Mouse (Mus musculus): ENCODE results near the gene Setd1b. TPM values are rescaled to one million over a fixed set of nuclear protein-coding genes. Genes with fewer than 3 reads are reported as not detected.
A peak's percentile ranks its signal among the peaks of the same experiment; 100 is the strongest.

Setd1b gene
- 10 to 100 TPM; 24.2 to 40.1 (median 32.6) TPM for total RNA-seq (2022)

DNA sequence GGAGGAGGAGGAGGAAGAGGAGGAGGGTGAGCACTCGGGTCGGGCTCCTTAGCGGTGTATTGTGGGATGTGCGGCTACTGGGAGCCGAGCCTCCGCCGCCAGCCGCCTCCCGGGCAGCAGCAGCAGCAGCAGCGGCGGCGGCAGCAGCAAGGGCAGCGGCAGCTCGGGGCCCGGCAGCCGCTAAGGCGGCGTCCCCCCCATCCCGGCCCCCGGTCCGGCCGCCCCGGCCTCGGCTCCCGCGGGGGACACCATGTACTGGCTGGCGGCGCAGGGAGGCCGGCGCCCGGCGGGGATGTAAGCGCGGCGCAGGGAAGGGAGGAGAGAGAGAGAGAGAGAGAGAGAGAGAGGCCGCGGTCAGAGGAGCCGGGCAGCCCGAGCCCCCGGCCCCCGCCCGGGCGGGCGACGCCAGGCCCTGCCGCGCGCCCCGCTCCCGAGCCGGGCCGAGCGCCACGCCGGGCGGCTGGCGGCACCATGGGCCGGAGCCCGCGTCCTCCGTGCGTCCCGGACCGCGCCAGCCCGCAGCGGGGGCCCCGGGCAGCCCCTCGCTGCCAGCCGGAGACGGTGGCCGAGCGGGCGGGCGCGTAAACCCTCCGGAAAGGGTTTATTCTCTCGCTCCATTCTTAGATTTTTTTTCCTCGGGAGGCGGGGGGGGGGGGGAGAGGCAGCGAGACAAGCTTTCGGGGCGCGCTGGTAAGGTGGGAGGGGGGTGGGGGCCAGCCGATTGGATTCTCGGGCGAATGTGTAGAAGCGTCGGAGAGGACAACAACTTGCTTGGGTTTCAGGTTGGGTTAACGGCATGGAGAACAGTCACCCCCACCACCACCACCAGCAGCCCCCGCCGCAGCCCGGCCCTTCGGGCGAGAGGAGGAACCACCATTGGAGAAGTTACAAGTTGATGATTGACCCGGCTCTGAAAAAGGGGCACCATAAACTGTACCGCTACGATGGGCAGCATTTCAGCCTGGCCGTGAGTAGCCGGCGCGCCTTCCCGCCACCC lies at the start of gene Setd1b:
Gene Setd1b (plus strand): TSS at position 33 of the 997 bp plus-strand sequence.
- no peak for DNase-seq

DNA sequence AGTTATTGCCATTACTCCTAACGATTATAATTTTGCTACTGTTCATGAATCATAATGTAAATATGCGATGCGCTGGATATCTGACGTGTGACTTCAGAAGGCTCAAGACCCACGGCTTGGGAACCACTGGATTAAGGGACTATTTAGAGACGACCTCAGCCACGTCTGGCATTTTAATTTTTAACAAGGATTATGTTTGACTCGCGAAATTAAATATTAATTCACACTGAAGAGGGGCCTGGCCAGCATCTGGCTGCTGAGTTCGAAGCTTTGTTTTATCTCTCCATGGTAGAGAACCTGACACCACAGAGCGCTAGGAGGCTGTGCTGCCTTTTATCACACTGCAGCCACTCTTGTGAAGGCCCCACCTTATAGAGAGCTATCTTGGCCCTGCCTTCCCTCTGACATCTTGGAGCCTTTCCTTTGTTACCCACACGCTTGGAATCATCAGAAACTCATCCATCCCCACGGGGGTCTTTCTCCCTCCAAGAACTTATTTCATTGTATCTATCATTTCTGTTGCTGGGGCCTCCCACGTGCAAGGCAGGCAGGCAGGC lies 48.8 kb upstream of the Setd1b start:
- no peak for DNase-seq

DNA sequence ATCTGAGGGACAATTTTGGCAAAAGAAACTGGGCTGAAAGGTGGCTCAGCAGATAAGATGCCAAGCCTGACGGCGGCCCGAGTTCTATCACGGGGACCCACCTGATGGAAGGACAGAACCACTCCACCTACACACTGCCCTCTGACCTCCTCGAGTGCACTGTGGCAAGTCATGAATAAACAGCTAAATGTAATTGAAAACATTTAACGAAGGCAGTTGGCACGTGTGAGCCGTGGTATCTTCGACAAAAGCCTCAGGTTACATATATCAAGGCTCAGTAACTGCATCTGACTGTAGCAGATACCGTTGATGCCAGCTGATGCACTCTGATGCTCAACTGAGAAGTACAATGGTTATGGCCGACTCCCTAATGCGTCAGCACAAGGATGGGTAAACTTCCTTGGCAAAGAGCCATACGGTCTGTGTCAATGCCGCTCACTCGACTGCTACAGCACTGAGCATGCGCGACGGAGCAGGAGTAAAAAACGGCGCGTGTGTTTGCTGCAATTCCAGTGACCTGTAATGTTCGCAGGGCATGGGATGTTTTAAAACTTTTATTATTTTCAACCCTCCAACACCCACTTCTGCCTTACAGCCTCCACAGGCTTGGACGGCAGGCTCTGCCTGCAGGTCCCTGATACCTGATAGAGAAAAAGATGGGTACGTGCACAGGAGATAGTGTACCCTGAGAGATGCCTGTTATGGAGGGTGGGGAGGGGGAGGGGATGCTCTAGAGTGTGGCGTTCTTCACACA lies 47.6 kb upstream of the Setd1b start:
- DNase-seq: peak; percentile 23

DNA sequence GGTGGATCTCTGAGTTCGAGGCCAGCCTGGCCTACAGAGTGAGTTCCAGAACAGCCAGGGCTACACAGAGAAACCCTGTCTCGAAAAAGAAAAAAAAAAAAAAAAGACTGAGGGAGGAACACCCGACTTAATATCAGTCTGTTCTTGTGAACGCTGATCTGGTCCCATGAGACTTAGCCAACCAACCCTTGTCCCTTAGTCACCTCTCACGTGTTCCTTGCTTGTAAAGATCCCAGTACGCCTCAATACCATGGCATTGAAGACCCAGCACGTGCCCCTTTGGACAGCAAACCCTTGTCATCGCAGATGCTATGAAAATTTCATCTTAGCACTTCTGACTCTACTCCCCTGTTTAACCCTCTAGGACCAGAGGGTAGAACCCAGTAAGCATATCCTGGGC lies 45.7 kb upstream of the Setd1b start:
- DNase-seq: no peak

DNA sequence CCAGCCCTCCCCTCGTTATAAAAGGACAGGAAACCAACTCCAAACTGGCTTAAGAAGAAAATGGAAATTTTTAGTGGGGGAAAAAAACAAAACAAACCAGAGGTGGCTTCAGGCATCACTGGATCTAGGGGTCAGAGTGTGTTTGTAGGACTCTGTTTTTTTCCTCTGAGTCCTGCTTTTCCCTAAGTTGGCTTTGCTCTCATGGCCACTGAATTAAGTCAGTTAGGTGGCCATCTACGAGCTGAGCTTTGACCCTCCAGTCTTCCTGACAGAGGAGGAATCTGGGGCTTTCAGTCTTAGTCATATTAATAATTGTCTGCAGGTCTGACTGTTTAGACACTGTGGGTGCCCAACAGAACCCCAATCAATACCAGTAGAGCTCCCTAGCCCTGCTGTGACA lies 43.5 kb upstream of the Setd1b start:
- no peak for DNase-seq

DNA sequence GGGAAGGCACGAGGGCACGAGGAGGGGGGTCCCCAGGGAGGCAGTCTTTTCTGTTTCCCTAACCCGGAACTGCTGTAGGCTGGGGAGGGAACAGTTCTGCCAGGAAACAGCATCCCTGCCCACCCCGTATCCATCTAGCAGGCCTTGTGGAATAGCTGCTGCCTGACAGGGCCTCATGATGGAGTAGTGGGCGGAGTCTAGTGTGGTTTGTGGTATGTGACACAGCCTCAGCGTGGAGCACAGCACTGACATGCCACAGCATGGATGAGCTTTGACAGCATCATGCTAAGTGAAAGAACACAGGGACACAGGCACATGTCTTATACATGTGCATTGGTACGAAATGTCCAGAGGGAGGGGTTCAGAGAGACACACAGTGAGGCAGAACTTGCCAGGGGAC lies 39.6 kb upstream of the Setd1b start:
- no peak for DNase-seq

DNA sequence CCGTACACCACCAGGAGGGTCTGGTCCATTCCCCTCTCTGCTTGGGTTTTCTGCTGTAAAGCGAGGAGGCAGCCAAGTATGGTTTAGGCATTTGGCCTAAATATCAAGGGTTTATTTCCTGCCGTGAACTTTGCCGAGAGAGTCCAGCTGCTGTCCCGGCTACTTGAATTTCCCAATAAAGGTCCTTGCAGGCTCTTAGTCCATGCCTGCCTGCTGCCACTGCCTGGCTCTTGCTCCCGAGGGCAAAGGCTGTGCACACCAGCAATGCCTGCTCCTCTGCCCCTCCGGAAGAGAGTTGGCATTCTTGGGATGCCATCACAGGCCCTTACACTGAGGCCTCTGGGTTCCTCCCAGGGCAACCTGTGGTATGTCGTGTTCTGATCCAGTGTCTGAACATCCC lies 38.4 kb upstream of the Setd1b start:
- no peak for DNase-seq

DNA sequence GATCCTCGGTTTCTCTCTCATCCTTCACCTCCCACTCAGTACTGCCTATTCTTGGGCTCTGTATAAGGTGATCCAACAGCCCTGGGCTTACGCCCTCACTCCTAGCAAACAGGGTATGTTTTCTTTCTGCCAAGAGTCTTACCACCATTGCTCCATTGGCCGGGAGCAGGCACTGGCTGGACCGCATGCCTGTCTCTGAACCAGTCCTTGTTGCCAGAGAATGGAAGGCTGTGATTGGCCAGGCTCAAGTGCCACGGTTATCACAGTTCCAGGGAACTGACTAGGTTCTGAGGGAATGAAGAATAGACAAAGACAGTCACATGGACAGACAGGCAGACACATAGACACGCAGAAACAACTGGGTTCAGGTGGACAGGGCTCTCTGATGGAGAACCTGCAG lies 37.2 kb upstream of the Setd1b start:
- DNase-seq: no peak

DNA sequence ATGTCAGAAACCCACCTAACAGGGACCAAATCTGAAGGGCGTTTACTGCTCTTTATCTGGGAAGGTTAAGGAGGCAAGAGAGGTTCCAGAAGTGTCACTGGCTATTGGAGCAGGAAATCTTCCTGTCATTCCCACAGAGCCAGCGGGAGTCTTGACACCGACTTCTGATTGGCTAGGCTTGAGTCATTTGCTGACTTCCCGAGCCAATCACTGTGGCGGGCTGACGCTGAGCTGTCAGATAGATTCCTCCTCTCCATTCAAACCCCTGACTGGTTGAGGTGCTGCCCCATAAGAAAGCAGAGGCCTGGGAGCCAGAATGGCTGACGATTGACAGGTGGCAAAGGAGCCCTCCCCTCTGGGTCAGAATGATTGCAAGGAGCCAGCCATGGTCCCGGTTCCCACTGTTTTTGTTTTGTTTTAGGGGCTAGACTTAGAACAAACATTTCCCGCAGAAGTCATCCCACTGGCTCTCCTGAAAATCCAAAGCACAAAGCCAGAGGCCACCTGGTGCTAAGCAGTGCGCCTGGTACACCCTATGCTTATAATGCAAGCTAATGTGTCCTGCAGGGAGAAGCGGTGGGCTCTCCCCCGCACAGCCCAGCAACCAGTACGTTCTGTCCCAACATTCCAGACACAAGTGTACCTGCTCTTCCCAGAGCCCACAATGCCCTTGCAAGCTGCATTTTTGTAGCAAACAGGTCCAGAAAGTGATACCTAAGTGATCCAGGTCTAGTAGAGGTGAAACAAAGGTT lies 32.4 kb upstream of the Setd1b start:
- DNase-seq: peak; percentile 52

DNA sequence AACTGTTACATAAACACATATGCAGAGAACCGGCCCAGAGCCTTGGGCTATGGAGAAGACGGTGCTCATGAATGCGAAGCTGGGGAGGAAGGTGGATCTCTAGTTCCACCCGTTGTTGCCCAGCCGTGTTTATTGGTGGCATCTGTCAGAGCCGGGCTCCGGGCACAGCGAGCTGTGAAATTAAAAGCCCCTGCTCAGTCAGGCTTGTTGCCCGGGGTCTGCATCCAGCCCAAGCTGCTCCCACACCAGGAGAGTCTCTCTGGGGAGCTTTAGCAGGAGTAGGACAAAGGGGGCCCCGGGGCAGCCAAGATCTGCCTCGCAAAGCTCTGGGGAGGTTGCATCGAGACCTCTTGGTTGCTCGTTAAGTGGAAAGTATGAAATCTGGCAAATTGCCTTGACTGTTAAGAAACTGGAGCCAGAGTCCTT lies 31.7 kb upstream of the Setd1b start:
- DNase-seq: no peak

DNA sequence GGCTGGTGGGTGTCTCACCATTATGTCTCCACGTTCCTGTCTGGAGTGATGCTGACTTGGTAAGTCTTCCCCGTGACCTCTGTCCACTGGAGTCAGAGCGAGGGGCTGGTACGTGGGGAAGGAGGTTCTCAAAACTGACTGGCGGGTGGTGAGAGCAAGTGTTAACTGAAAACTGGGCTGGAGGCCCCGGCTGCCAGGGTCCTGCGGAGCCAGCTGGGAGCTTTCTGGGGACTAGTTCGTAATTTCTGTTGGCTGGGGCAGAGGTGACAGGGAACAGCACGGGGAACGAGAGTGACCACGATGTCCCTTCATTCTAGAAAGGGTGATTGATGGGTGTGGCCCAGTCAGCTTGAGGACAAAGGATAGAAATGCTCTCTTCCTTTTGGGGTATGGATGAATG lies 27.9 kb upstream of the Setd1b start:
- no peak for DNase-seq

DNA sequence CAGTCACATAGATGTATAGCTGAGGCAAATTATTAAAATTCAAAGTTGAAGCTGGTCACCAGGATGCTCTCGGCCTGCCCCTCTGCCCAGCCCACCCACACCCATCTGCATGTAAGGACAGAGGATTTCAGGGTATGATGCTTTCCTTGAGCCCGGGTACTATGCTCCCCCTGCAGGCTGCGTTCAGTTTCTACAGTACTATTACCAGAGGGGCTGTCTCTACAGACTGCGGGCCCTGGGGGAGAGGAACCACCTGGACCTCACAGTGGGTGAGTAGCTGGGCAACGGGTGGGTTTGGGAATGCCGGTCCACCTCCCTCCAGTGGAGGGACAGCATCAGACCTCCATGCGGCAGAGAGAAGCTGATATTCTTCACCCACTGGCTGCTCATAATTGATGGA lies 27.1 kb upstream of the Setd1b start:
- no peak for DNase-seq

DNA sequence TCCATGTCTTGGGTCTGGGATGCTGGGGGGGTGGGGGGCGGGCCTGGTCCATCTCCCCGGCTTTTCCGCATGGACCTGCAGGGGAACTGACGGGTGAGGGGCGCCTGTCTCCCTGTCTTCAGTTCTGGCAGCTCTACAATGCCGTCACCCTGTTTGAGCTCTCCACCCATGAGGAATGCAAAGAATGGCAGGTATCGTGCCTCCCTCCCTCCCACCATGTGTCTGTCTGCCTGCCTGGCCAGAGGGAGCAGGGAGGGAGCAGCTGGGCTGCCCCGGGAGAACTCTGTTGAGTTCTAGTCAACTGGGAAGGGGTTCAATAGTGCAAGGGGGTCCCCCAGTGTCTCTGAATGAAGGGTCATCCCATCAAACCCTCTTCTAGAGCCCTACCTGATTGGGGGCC lies 25.9 kb upstream of the Setd1b start:
- no peak for DNase-seq

DNA sequence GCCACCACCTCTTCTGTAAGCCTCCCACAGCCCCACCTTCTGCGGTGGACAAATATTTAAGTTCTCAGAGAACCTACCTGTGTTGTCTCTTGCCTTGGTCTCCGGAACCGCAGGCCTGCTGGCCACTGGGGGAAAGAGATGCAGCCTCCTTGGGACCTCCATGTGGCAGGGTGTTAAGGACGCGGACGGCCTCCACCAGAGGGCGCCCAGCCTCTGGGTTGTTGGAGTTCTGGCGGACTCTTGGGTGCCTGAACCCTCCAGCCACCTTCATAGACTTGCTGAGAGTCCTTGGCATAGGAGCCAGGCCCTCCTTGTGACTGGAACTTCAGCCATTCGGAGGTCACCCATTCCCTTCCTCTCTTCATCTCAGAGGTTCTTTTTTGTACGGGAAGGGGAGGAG lies 24.7 kb upstream of the Setd1b start:
- DNase-seq: peak; percentile 38

DNA sequence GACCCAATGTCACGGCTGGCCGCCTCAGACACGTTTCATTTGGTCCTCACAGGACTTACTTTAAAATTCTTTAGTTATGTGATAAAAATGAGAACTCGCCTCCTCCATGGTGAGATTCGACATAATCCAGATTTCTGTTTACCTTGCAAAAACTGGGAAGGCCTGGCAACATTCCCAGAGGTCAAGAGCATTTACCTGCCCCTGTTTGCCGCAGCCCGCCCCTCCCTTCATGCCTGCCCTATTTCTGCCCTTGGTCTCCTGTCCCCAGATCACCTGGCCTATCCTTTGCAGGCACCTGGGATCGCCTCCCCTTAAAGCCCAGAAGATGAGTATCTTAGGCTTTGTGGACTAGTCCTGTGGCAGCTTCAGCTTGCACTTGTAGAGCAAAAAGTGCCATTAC lies 24.2 kb upstream of the Setd1b start:
- no peak for DNase-seq

DNA sequence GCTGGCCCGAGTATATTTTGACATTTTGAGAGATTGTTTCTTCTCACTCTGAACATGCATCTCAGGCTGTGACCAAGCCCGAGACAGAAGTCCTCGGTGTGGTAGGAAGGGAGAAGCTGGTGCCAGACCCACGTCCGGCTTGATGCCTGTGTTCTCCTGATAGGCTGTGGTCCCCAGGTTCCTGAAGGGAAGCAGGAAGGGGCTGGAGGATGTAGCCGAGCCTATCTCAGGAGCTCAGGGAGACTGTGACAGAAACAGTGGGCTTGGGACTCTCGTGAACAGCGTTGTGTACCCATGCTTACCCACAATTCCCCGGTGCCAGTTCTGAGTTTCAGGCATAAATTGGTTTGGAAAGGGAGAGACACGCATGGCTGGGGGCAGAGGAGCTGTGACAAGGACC lies 23.2 kb upstream of the Setd1b start:
- no peak for DNase-seq

DNA sequence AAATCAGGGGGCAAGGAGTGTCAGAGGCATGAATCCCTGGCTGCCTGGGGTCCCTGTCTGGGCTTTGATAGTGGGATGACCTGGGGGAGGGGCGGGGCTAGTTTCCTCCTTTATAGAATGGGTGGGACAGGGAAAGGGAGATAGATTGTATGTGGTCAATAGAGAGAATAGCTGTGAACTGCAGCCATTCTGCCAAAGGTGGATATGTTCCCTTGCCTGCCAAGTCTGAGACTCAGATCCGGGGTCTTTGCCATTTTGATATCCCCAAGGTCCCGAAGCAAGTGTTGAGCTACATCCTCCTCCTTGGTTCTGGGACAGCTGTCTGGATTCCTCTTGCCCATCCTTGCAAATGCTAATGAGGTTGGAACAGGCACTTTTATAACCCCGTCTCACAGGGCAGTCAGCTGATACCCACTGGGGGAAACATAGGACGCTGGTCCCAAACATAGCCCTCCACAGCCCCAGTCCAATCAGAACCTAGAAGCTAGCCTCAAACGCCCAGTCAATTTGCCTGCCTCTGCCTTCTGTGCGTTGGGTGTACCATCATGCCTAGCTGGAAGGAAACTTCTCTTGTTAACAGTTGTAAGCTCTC lies 21.3 kb upstream of the Setd1b start:
- no peak for DNase-seq

DNA sequence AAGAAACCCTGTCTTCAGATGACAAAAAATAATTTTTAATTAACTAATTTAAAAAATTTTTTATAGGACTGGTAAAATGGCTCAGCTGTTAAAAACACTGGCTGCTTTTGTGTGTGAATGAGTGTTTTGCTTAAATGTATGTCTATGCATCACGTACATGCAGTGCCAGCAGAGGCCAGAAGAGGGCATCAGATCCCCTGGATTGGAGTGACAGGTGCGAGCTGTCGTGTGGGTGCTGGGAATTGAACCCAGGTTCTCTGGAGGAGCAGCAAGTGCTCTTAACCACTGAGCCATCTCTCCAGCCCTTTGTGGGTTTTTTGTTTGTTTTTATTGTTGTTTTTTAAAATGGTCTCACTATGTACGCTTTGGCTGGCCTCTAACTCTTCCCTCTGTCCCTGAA lies 19.8 kb upstream of the Setd1b start:
- no peak for DNase-seq

DNA sequence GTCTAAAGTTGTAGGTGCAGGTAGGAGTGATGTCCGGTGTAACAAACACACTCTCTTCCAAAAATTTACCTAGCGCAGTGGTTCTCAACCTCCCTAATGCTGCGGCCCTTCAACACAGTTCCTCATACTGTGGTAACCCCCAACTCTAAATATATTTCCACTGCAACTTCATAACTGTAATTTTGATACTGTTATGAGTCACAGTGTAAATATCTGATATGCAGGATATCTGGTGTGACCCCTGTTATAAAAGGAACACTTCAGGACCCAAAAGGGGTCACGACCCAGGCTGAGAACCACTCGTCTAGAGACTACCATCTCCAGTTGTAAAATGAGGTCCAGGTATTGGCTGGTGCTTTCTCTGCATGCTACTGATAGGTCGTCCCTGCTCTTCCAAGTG lies 16.9 kb upstream of the Setd1b start:
- no peak for DNase-seq

DNA sequence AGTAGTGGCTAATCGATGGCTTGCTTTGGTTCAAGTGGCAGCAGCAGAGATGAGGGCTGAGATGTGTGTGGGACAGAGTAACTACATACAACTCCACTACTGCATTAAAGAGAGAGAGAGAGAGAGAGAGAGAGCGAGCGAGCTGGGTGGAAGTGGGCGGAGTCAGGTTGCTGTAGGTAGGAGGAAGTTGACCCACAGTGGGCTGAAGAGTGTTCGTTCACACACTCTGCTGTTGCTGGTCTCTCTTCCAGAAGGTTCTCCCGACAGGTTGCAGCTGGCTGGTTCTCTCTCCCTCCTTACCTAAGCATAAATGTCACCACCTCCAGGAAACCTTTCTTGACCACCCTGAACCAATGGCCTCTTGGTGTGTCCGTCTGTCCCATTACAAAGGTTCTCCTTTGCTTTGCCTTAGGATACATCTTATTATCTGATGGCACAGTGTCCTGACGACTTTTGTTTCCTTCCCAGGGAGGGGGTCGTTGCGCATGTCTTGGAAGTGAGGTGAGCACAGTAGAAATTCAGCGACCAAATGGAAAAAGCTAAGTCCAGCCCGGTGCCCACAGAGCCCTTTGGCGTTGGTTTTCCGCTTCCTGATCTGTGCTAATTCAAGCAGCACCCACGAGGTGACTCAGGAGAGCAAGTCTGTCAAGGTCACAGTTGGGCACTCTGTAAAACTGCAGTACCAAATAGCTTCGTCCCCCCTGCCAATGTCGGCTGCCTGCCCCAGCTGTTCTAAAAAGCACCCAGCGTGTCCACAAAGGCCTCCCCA lies 16.2 kb upstream of the Setd1b start:
- no peak for DNase-seq

DNA sequence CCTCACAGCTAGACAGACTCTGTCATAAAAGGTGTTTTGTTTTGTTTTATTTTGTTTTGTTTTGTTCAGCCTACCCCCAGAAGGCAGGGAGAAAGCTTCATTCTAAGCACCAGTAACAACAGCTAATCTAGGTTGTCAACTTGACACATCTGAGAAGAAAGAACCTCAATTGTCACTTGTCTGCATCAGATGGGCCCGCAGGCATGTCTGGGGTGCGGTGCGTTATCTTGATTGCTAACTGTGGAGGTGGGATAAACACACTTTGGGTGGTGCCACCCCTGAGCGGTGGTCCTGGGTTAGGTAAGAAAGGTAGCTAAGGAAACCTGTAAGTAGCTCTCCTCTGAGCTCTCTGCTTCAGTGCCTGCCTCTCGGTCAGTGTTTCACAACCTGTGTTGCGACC lies 15.0 kb upstream of the Setd1b start:
- DNase-seq: no peak
